Mouse (Mus musculus): ENCODE data around the gene Ankrd13a.
"Not testable (repeated sequence)": the region's sequence is repeated elsewhere in the genome, so short reads cannot be mapped to it uniquely, and the experiment has no call there.

The Ankrd13a gene

GRCm38 (mm10) chr5:114822796-114823688 lies 48.6 kb downstream of the Ankrd13a start, which contains the start of gene 1500011B03Rik:
TSS of gene 1500011B03Rik (minus strand) at chr5:114823468.
- ATAC-seq (ENCODE audit: insufficient number of reproducible peaks, low FRiP score, low TSS enrichment) = peak; percentile 68

GRCm38 (mm10) chr5:114824197-114824596 lies 49.7 kb downstream of the Ankrd13a start:
- no peak for ATAC-seq (ENCODE audit: insufficient number of reproducible peaks, low FRiP score, low TSS enrichment)

GRCm38 (mm10) chr5:114825978-114826691 lies 51.7 kb downstream of the Ankrd13a start:
- ATAC-seq (ENCODE audit: insufficient number of reproducible peaks, low FRiP score, low TSS enrichment) = peak; percentile 74; the same call in 1 of the 2 replicates

GRCm38 (mm10) chr5:114827427-114827826 lies 53.0 kb downstream of the Ankrd13a start:
- ATAC-seq (ENCODE audit: insufficient number of reproducible peaks, low FRiP score, low TSS enrichment) = no peak

- ATAC-seq (ENCODE audit: insufficient number of reproducible peaks, low FRiP score, low TSS enrichment) = no peak
Measured at GRCm38 (mm10) chr5:114829740-114830139, 55.3 kb downstream of the Ankrd13a start.

- ATAC-seq (ENCODE audit: insufficient number of reproducible peaks, low FRiP score, low TSS enrichment) = no peak
Measured at GRCm38 (mm10) chr5:114836886-114837285, 62.4 kb downstream of the Ankrd13a start.

GRCm38 (mm10) chr5:114840481-114840880 lies 66.0 kb downstream of the Ankrd13a start:
- ATAC-seq (ENCODE audit: insufficient number of reproducible peaks, low FRiP score, low TSS enrichment) = not testable (repeated sequence)

- not testable (repeated sequence) for ATAC-seq (ENCODE audit: insufficient number of reproducible peaks, low FRiP score, low TSS enrichment)
Measured at GRCm38 (mm10) chr5:114842155-114842554, 67.7 kb downstream of the Ankrd13a start.

- ATAC-seq (ENCODE audit: insufficient number of reproducible peaks, low FRiP score, low TSS enrichment) = no peak
Measured at GRCm38 (mm10) chr5:114842674-114843073, 68.2 kb downstream of the Ankrd13a start.

- not testable (repeated sequence) for ATAC-seq (ENCODE audit: insufficient number of reproducible peaks, low FRiP score, low TSS enrichment)
Measured at GRCm38 (mm10) chr5:114844371-114844770, 69.9 kb downstream of the Ankrd13a start.

- ATAC-seq (ENCODE audit: insufficient number of reproducible peaks, low FRiP score, low TSS enrichment) = no peak
Measured at GRCm38 (mm10) chr5:114851565-114852236, 77.2 kb downstream of the Ankrd13a start.

GRCm38 (mm10) chr5:114853364-114853763 lies 78.9 kb downstream of the Ankrd13a start, which contains the start of gene 4930519G04Rik:
TSS of gene 4930519G04Rik (plus strand) at chr5:114853664.
- not testable (repeated sequence) for ATAC-seq (ENCODE audit: insufficient number of reproducible peaks, low FRiP score, low TSS enrichment)
